Mouse (Mus musculus): ENCODE measurements at regions not wholly inside any gene's neighbourhood (a gene's known extent, or its start where the extent isn't known, plus 50 kb on each side); places are given as distances from the start of the nearest gene placed in this dataset.

GRCm38 (mm10) chr17:74948476-74948875 lies 56.9 kb upstream of the Ltbp1 start:
- Histone ChIP-seq H3K36me3 (ENCODE audit: control insufficient read depth, insufficient read depth, low read length) (no peaks in the 10 kb centered on the region), H3K27ac (replicated peaks) (no peak overlapping the region), H3K9me3 (ENCODE audit: control insufficient read depth, low read length) (no peaks in the 10 kb centered on the region), H3K4me2 (replicated peaks; ENCODE audit: low read depth) (no peak overlapping the region), H3K9ac (ENCODE audit: low read length) (no peak overlapping the region), H3K4me1 (replicated peaks; ENCODE audit: control insufficient read depth, insufficient read depth) (no peaks in the 10 kb centered on the region), H3K4me3 (ENCODE audit: low read depth, low read length) (no peak overlapping the region), H3K27me3 (ENCODE audit: control insufficient read depth, insufficient read depth, low read length) (no peaks in the 10 kb centered on the region)
- ATAC-seq (ENCODE audit: low FRiP score, low TSS enrichment) (no peak), DNase-seq (ENCODE audit: low spot score) (no peak)
- no peak for TF ChIP-seq CTCF (IDR thresholded peaks at IDR 0.05; ENCODE audit: low read depth)
- TF ChIP-seq EP300 (optimal IDR thresholded peaks at IDR 0.05) = no peak
- 78% methylated on average over 3 of the region's 3 CpGs for WGBS

GRCm38 (mm10) chr17:74950316-74950715 lies 55.1 kb upstream of the Ltbp1 start:
- Histone ChIP-seq H3K4me2 (replicated peaks; ENCODE audit: low read depth) (no peak overlapping the region), H3K9ac (ENCODE audit: low read length) (no peak overlapping the region), H3K27ac (replicated peaks) (no peak overlapping the region), H3K4me1 (replicated peaks; ENCODE audit: control insufficient read depth, insufficient read depth) (no peaks in the 10 kb centered on the region), H3K9me3 (ENCODE audit: control insufficient read depth, low read length) (no peaks in the 10 kb centered on the region), H3K4me3 (ENCODE audit: low read depth, low read length) (no peak overlapping the region), H3K36me3 (ENCODE audit: control insufficient read depth, insufficient read depth, low read length) (no peaks in the 10 kb centered on the region), H3K27me3 (ENCODE audit: control insufficient read depth, insufficient read depth, low read length) (no peaks in the 10 kb centered on the region)
- DNase-seq (ENCODE audit: low spot score) (no peak), ATAC-seq (ENCODE audit: low FRiP score, low TSS enrichment) (no peak)
- TF ChIP-seq CTCF (IDR thresholded peaks at IDR 0.05; ENCODE audit: low read depth) (no peak), EP300 (optimal IDR thresholded peaks at IDR 0.05) (no peak)
- WGBS = 94% methylated on average over 2 of the region's 2 CpGs

- Histone ChIP-seq H3K4me1 (replicated peaks; ENCODE audit: control insufficient read depth, insufficient read depth) (no peaks in the 10 kb centered on the region), H3K36me3 (ENCODE audit: control insufficient read depth, insufficient read depth, low read length) (no peaks in the 10 kb centered on the region), H3K4me2 (replicated peaks; ENCODE audit: low read depth) (no peak overlapping the region), H3K27me3 (ENCODE audit: control insufficient read depth, insufficient read depth, low read length) (no peaks in the 10 kb centered on the region), H3K27ac (replicated peaks) (no peak overlapping the region), H3K9me3 (ENCODE audit: control insufficient read depth, low read length) (no peaks in the 10 kb centered on the region), H3K9ac (ENCODE audit: low read length) (no peak overlapping the region), H3K4me3 (ENCODE audit: low read depth, low read length) (no peak overlapping the region)
- no peak for ATAC-seq (ENCODE audit: low FRiP score, low TSS enrichment)
- no peak for DNase-seq (ENCODE audit: low spot score)
- 88% methylated on average over 2 of the region's 2 CpGs for WGBS
- TF ChIP-seq EP300 (optimal IDR thresholded peaks at IDR 0.05) (no peak), CTCF (IDR thresholded peaks at IDR 0.05; ENCODE audit: low read depth) (no peak)
These were observed 50.4 kb upstream of the Ltbp1 start for GRCm38 (mm10) chr17:74954988-74955387.

All from stomach, postnatal 0 days (tissue).